Mouse (Mus musculus) lung, postnatal 0 days (tissue): ENCODE measurements around the gene Tle6. TPM values are rescaled to one million over a fixed set of nuclear protein-coding genes. Genes with fewer than 3 reads are reported as not detected.

Experiments used
- ATAC-seq: fragments of 200-750 bp; cut with Nextera tagmentation; 2 replicates; pipeline ENCODE4 v1.8.0; 2017; ENCODE audit warnings: moderate library complexity
- DNase-seq: peaks from one replicate; pipeline ENCODE4 v3.0.0-alpha.2; 2016; ENCODE audit warnings: low spot score
- H3K27ac ChIP-seq: fragments of 300-500 bp; sonication (generic); 2 replicates; pipeline ENCODE4 v1.5.1; 2014; ENCODE audit warnings: antibody characterized with exemption, mild to moderate bottlenecking, low read length, mixed read lengths
- H3K27me3 ChIP-seq: fragments of 300-500 bp; sonication (generic); replicated peaks from 2 replicates; pipeline ENCODE4 v1.6.1; 2014; ENCODE audit warnings: low read length, mixed read lengths; ENCODE audit not compliant: insufficient read depth
- H3K36me3 ChIP-seq: fragments of 300-500 bp; sonication (generic); 2 replicates; pipeline ENCODE4 v1.6.1; 2014; ENCODE audit warnings: low read length, mixed read lengths; ENCODE audit not compliant: insufficient read depth
- H3K4me1 ChIP-seq: fragments of 300-500 bp; sonication (generic); 2 replicates; pipeline ENCODE4 v1.6.1; 2014; ENCODE audit warnings: antibody characterized with exemption, low read depth, low read length, mixed read lengths; ENCODE audit not compliant: insufficient read depth
- H3K4me2 ChIP-seq: fragments of 300-500 bp; sonication (generic); replicated peaks from 2 replicates; pipeline ENCODE4 v1.6.1; 2014; ENCODE audit warnings: low read depth, mild to moderate bottlenecking, low read length, moderate library complexity, mixed read lengths
- H3K4me3 ChIP-seq: fragments of 300-500 bp; sonication (generic); 2 replicates; pipeline ENCODE4 v1.5.1; 2014; ENCODE audit warnings: low read depth, low read length
- H3K9ac ChIP-seq: fragments of 300-500 bp; sonication (generic); replicated peaks from 2 replicates; pipeline ENCODE4 v1.6.1; 2014; ENCODE audit warnings: low read depth, mild to moderate bottlenecking
- H3K9me3 ChIP-seq: fragments of 300-500 bp; sonication (generic); 2 replicates; pipeline ENCODE4 v1.6.1; 2016; ENCODE audit warnings: low read length, mixed read lengths
- CTCF ChIP-seq: IDR thresholded peaks from 2 replicates; pipeline ENCODE4 v1.5.1; 2016; ENCODE audit warnings: antibody characterized with exemption, mild to moderate bottlenecking
- EP300 ChIP-seq: IDR thresholded peaks from 2 replicates; pipeline ENCODE4 v1.6.1; 2016; ENCODE audit warnings: antibody characterized with exemption, mild to moderate bottlenecking, control low read depth
- WGBS: fragments of 180-500 bp; shearing (Covaris S2); extraction: QIAGEN DNeasy Blood & Tissue Kit; methylation state at CpG from one replicate; pipeline ENCODE4 v1.1.7; 2014; 5-methylcytosine and 5-hydroxymethylcytosine counted together
- polyA plus RNA-seq: library from polyadenylated mRNA; unstranded; fragments of >200 nt; fragmentation: Nextera tagmentation; extraction: Ambion mirVana; gene quantifications from 2 replicates; pipeline ENCODE4 v1.2.1, GENCODE M21; 2015

The Tle6 gene
- polyA plus RNA-seq, 1 experiment from 2014 or later = 12.8 TPM

DNA sequence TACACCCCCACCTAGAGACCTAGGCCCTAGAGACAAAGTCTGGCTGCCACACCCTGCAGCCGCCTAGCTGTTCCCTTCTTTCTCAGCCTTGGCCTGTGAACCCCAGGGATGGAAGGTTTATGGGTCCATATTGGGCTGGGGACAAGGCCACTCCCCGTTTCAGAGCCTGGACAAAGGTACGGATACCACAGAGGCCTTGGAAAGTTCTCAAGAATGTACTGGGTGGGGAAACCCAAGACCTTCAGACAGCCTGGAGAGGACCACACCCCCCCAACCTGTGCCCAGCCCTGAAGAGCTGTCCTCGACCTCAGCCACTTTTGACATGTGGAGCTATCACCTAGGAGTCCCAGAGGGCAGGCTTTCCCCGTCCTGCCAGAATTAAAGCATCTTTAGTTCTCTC is 51.9 kb downstream of the Tle6 start:
- H3K36me3 ChIP-seq = no peaks in the 10 kb centered on the region
- 49% methylated on average over 5 of the region's 5 CpGs for WGBS
- no peaks in the 10 kb centered on the region for H3K9me3 ChIP-seq
- no peak overlapping the region for H3K9ac ChIP-seq
- H3K4me1 ChIP-seq = peaks cover 7% of the 10 kb centered on the region
- no peak overlapping the region for H3K4me2 ChIP-seq
- DNase-seq (peak; percentile 52), ATAC-seq (no peak)
- no peak overlapping the region for H3K4me3 ChIP-seq
- no peaks in the 10 kb centered on the region for H3K27me3 ChIP-seq
- no peak for TF ChIP-seq CTCF
- no peak for TF ChIP-seq EP300
- H3K27ac ChIP-seq = no peak overlapping the region; the same call in 1 of the 2 replicates

DNA sequence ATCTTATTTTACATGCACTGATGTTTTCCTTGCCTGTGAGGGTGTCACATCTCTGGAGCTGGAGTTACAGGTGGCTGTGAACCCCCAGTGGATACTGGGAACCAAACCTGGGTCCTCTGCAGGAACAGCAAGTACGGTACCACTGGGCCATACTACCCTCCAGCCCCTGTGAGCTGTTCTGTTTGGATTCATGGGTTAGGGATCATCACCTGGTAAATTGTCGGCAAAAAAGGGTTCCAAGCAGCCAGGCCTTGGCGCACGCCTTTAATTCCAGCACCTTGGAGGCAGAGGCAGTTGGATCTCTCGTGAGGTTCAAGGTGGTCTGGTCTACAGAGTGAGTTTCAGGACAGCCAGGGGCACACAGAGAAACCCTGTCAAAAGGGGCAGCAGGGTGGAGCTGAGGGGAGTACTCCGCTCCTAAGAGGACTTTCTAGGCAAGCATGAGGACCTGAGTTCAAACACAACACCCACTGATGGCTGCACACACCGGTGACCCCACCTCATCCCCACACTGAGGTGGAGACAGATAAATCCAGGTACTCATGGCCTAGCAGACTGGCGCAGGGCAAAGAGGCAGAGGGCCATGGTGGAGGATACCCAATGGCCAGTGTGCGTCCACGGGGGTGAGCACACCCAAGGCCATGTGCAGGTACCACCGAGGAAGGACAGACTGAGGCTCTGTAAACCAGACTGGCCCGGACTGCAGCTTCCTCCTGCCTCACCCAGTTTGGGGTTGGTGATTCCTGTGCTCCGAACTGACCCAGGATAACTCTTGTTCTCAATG is 53.9 kb downstream of the Tle6 start:
- no peak overlapping the region for H3K4me2 ChIP-seq
- DNase-seq = no peak
- H3K27ac ChIP-seq = no peak overlapping the region
- no peak for ATAC-seq
- H3K9me3 ChIP-seq = no peaks in the 10 kb centered on the region
- H3K4me3 ChIP-seq = no peak overlapping the region
- TF ChIP-seq EP300 (no peak), CTCF (no peak)
- 90% methylated on average over 13 of the region's 13 CpGs for WGBS
- no peak overlapping the region for H3K9ac ChIP-seq
- H3K36me3 ChIP-seq = no peaks in the 10 kb centered on the region
- H3K4me1 ChIP-seq = peaks cover 25% of the 10 kb centered on the region; the same call in 1 of the 2 replicates
- no peaks in the 10 kb centered on the region for H3K27me3 ChIP-seq

GRCm38 (mm10) chr10:81546332-81546731 is 54.5 kb downstream of the Tle6 start:
- DNase-seq = peak; percentile 33
- no peak overlapping the region for H3K4me2 ChIP-seq
- H3K36me3 ChIP-seq = no peaks in the 10 kb centered on the region
- TF ChIP-seq CTCF (no peak), EP300 (no peak)
- H3K9ac ChIP-seq = no peak overlapping the region
- H3K27me3 ChIP-seq = no peaks in the 10 kb centered on the region
- peak overlapping the region; percentile 32; the same call in 1 of the 2 replicates for H3K27ac ChIP-seq
- 59% methylated on average over 5 of the region's 5 CpGs for WGBS
- H3K4me3 ChIP-seq = no peak overlapping the region
- peaks cover 24% of the 10 kb centered on the region; the same call in 1 of the 2 replicates for H3K4me1 ChIP-seq
- H3K9me3 ChIP-seq = no peaks in the 10 kb centered on the region
- ATAC-seq = no peak

DNA sequence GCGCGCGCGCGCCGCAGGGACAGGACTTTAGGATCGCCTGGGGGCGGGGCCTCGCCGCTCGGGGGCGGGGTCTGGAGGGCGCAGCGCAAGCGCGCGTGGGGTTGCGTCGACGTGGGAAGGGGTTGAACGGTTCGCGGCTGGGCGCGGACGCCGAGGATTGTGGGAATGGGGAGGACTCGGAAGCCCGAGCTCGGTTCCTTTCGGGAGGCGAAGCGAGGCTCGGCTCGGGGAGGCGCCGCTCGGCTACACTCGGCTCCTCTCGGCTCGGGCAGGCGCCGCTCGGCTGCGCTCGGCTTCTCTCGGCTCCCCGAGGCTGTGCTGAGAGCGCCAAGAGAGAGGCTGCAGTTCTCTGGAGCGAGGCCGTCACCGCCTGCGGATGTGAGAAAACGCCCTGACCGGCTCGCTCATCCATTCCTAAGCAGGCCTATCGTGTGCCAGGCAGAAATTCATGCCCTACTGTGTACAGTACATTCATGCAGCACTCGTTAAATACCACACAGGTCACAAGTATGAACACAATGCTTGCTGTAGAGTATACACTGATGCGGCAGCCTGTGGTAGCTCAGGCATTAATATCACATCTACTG is 55.6 kb downstream of the Tle6 start, which contains the start of gene Gna11:
Gene Gna11 (minus strand): TSS at position 30 of the 587 bp plus-strand sequence.
- Histone ChIP-seq H3K27me3 (no peaks in the 10 kb centered on the region), H3K4me1 (peaks cover 23% of the 10 kb centered on the region; the same call in 1 of the 2 replicates), H3K4me3 (peak within 1 kb of the TSS; percentile 82), H3K9me3 (no peaks in the 10 kb centered on the region), H3K27ac (peak within 1 kb of the TSS; percentile 48), H3K36me3 (no peaks in the 10 kb centered on the region), H3K9ac (peak within 1 kb of the TSS; percentile 82), H3K4me2 (peak within 1 kb of the TSS; percentile 96)
- TF ChIP-seq CTCF (no peak), EP300 (no peak)
- DNase-seq (peak; percentile 99), ATAC-seq (peak; percentile 97)
- under 1% methylated on average over 51 of the region's 59 CpGs for WGBS

GRCm38 (mm10) chr10:81544296-81545160 is 56.3 kb downstream of the Tle6 start:
- no peak for DNase-seq
- under 1% methylated on average over 86 of the region's 93 CpGs for WGBS
- Histone ChIP-seq H3K4me3 (peak overlapping the region; percentile 82), H3K36me3 (no peaks in the 10 kb centered on the region), H3K9ac (peak overlapping the region; percentile 82), H3K4me2 (peak overlapping the region; percentile 96), H3K27ac (peak overlapping the region; percentile 45), H3K4me1 (peaks cover 23% of the 10 kb centered on the region; the same call in 1 of the 2 replicates), H3K9me3 (no peaks in the 10 kb centered on the region), H3K27me3 (no peaks in the 10 kb centered on the region)
- TF ChIP-seq CTCF (no peak), EP300 (no peak)
- peak; percentile 17 for ATAC-seq
